ENCODE assay signal across 8 mouse cellular contexts in genomic region chr17:87444763-87445162, GRCm38 (mm10). TPM values are rescaled to one million over a fixed set of nuclear protein-coding genes. Genes with fewer than 3 reads are reported as not detected.
DNase-seq lines count a peak whose midpoint lies in the region; ATAC-seq and TF ChIP-seq lines count a peak whose summit lies in the region.
"Had no signal": no experiment of that assay in that cellular context is flagged by ENCODE, and none has a peak within 500 bp of the region (broad histone marks: within the 10 kb centered on the region; RNA-seq: fewer than 3 reads in every experiment).

No protein-coding gene starts in this region.

- no peak for DNase-seq in lung, adult 2 months
- no peak for DNase-seq in lung, postnatal 14 days
- no peak for DNase-seq in left cerebral cortex, adult 18-20 months (ENCODE audit: low spot score in 2 of 2)
- no peak for DNase-seq in frontal cortex, postnatal 14 days (ENCODE audit: low spot score in 2 of 2)

- no peak for TF ChIP-seq CTCF in lung, adult 2 months (IDR thresholded peaks at IDR 0.05; ENCODE audit: insufficient read depth, low read length)

- peak overlapping the region; percentile 9 for H3K4me3 ChIP-seq in lung, adult 2 months (replicated peaks; ENCODE audit: extremely low read depth, low read depth, low read length)
- peak overlapping the region; percentile 37 for H3K4me3 ChIP-seq in forebrain, embryonic 12.5 days (replicated peaks)
- H3K4me3 ChIP-seq in limb, embryonic 13.5 days: peak overlapping the region; percentile 34
- peak overlapping the region; percentile 41 for H3K4me3 ChIP-seq in neural tube, embryonic 15.5 days (replicated peaks)

- no peak overlapping the region; the same call in 1 of the 2 replicates for H3K9ac ChIP-seq in forebrain, embryonic 12.5 days
- no peak overlapping the region for H3K9ac ChIP-seq in limb, embryonic 13.5 days
- peak overlapping the region; percentile 4; the same call in 1 of the 2 replicates for H3K9ac ChIP-seq in neural tube, embryonic 15.5 days (replicated peaks)

- H3K4me2 ChIP-seq in forebrain, embryonic 12.5 days: peak overlapping the region; percentile 79
- H3K4me2 ChIP-seq in limb, embryonic 13.5 days (replicated peaks): peak overlapping the region; percentile 61
- peak overlapping the region; percentile 57 for H3K4me2 ChIP-seq in neural tube, embryonic 15.5 days

- H3K9me3 ChIP-seq in forebrain, embryonic 12.5 days: no peaks in the 10 kb centered on the region
- no peaks in the 10 kb centered on the region for H3K9me3 ChIP-seq in limb, embryonic 13.5 days
- no peaks in the 10 kb centered on the region for H3K9me3 ChIP-seq in neural tube, embryonic 15.5 days (replicated peaks)

- H3K4me1 ChIP-seq in lung, adult 2 months (ENCODE audit: control insufficient read depth, insufficient read depth, low read length): peaks cover 14% of the 10 kb centered on the region
- H3K4me1 ChIP-seq in forebrain, embryonic 12.5 days: peaks cover 47% of the 10 kb centered on the region
- H3K4me1 ChIP-seq in limb, embryonic 13.5 days: peaks cover 41% of the 10 kb centered on the region
- H3K4me1 ChIP-seq in neural tube, embryonic 15.5 days: peaks cover 50% of the 10 kb centered on the region

- TF ChIP-seq POLR2A in lung, adult 2 months (IDR thresholded peaks at IDR 0.05; ENCODE audit: borderline replicate concordance, extremely low read depth, low read depth, low read length): no peak

- peaks cover 10% of the 10 kb centered on the region for H3K36me3 ChIP-seq in forebrain, embryonic 12.5 days (replicated peaks)
- H3K36me3 ChIP-seq in limb, embryonic 13.5 days: no peaks in the 10 kb centered on the region
- H3K36me3 ChIP-seq in neural tube, embryonic 15.5 days: no peaks in the 10 kb centered on the region; the same call in 1 of the 2 replicates

- no peaks in the 10 kb centered on the region for H3K27me3 ChIP-seq in forebrain, embryonic 12.5 days
- no peaks in the 10 kb centered on the region for H3K27me3 ChIP-seq in limb, embryonic 13.5 days
- no peaks in the 10 kb centered on the region for H3K27me3 ChIP-seq in neural tube, embryonic 15.5 days (replicated peaks)

- WGBS in lung, adult 2 months: 12% methylated on average over 4 of the region's 4 CpGs
- WGBS in forebrain, embryonic 12.5 days: 46% methylated on average over 4 of the region's 4 CpGs
- 50% methylated on average over 4 of the region's 4 CpGs for WGBS in limb, embryonic 13.5 days
- WGBS in neural tube, embryonic 15.5 days: 41% methylated on average over 4 of the region's 4 CpGs

- no peak for ATAC-seq in forebrain, embryonic 12.5 days (ENCODE audit: low FRiP score)
- ATAC-seq in limb, embryonic 13.5 days (ENCODE audit: low FRiP score, low read depth): no peak
- no peak for ATAC-seq in neural tube, embryonic 15.5 days (ENCODE audit: low FRiP score)

- no peak overlapping the region for H3K27ac ChIP-seq in forebrain, embryonic 12.5 days
- H3K27ac ChIP-seq in limb, embryonic 13.5 days: no peak overlapping the region
- no peak overlapping the region for H3K27ac ChIP-seq in neural tube, embryonic 15.5 days (replicated peaks)

RNA-seq across cellular contexts. Expression of gene Calm2, which starts 2.0 kb away (rescaled TPM):
- 38.8 and 85.2 TPM in 2 replicates for polyA plus RNA-seq in lung, adult 2 months (2012; rRNA removed)
- polyA plus RNA-seq in forebrain, embryonic 12.5 days (2016; fragmentation: Nextera tagmentation; extraction: Ambion mirVana): 1,267 and 1,277 TPM in 2 replicates
- polyA plus RNA-seq in limb, embryonic 13.5 days (2015; fragmentation: Nextera tagmentation; extraction: Ambion mirVana): 943 and 968 TPM in 2 replicates
- 3,061 and 3,386 TPM in 2 replicates for polyA plus RNA-seq in neural tube, embryonic 15.5 days (2015; fragmentation: Nextera tagmentation; extraction: Ambion mirVana)
- total RNA-seq in left cerebral cortex, adult 18-20 months (2021): 1,000 to 10,000 TPM; 2,255 to 2,273 TPM

RNA-seq across cellular contexts. Expression of gene Stpg4, which starts 17.2 kb away (rescaled TPM):
- not detected in 2 replicates for polyA plus RNA-seq in lung, adult 2 months (2012; rRNA removed)
- not detected in 2 replicates for polyA plus RNA-seq in forebrain, embryonic 12.5 days (2016; fragmentation: Nextera tagmentation; extraction: Ambion mirVana)
- not detected in 2 replicates for polyA plus RNA-seq in limb, embryonic 13.5 days (2015; fragmentation: Nextera tagmentation; extraction: Ambion mirVana)
- 0.26 TPM in 1 of 2 replicates, not detected in the other for polyA plus RNA-seq in neural tube, embryonic 15.5 days (2015; fragmentation: Nextera tagmentation; extraction: Ambion mirVana)
- total RNA-seq in left cerebral cortex, adult 18-20 months (2021): not detected
- total RNA-seq: common myeloid progenitor, adult 5-6 weeks had no signal

Comparison
In these comparisons a context has a peak if more than half of its experiments do, and no peak if none do; other contexts are left out.
1. RNA of gene Calm2, which starts 2.0 kb away (polyA plus RNA-seq): 3,061 to 3,386 TPM in neural tube, embryonic 15.5 days, 1,267 to 1,277 TPM in forebrain, embryonic 12.5 days and 943 to 968 TPM in limb, embryonic 13.5 days; 38.8 to 85.2 TPM in lung, adult 2 months; every median in the first group is over 10 times any median in the second.
2. Peak in every context shown above with its lines, with median percentiles within 50 percentile points of each other: H3K4me3 ChIP-seq and H3K4me2 ChIP-seq.